Mouse (Mus musculus) heart, adult 2 months (tissue): ENCODE results near the gene Olfr1494.

Experiments
- CTCF ChIP-seq: fragments of 200-600 bp; IDR thresholded peaks from 2 replicates; pipeline ENCODE4 v1.8.1; 2022; ENCODE audit warnings: antibody characterized with exemption, mild to moderate bottlenecking, moderate library complexity
- EP300 ChIP-seq: fragments of 200-500 bp; IDR thresholded peaks from 2 replicates; pipeline ENCODE4 v1.6.1; 2011; ENCODE audit warnings: low read depth, low read length, control low read depth; ENCODE audit not compliant: insufficient read depth
- POLR2A ChIP-seq: fragments of 200-500 bp; IDR thresholded peaks from 2 replicates; pipeline ENCODE4 v1.6.1; 2011; ENCODE audit warnings: mild to moderate bottlenecking, low read depth, low read length, control low read depth; ENCODE audit not compliant: insufficient read depth

- TF ChIP-seq CTCF, result no peak
- no peak for TF ChIP-seq EP300
- no peak for TF ChIP-seq POLR2A
Measured at GRCm38 (mm10) chr19:13768565-13769276, 29.2 kb downstream of the Olfr1494 start.
